Mouse (Mus musculus) yolk sac, embryonic 10.5 days (tissue): ENCODE measurements around the gene Klhdc4.

ENCODE experiments used
- DNase-seq: peaks from one replicate; pipeline ENCODE4 v3.0.0-alpha.2; 2017; ENCODE audit warnings: low spot score

Klhdc4 gene

DNA sequence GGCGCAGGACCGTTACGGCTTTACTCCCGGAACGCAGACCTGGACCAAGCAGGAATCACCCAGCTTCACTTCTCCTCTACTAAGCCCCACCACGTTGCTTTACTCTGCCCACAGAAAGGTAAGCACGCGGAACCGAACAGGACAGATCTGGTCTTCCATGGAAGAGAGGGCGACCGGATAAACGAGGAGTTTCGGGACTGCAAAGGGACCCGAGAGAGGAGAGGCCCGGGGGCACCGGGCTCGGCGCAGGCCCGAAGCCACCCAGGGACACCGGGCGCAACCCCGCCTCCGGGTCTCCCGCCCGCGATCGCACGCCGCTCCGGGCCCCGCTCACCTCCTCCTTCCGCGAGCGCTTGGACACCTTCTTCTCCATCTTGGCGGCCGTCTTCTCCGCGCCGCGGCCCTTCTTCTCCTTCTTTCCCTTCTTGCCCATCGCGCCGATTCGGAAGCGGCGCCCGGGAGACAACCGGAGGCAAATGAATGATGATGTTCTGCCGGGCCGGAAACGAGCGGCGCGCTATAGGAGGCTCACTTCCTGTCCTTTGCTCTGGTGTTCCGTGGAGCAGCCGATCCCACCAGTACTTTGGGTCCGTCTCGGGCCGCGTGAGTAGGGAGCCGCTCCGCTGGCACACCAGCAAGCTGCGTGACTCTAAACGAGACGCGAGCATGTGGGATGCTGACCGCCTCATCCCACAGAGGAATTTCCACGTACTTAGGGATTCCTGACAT, at the start of gene Klhdc4:
Gene Klhdc4 (minus strand): TSS at position 522 of the 729 bp plus-strand sequence.
- peak; percentile 85 for DNase-seq

DNA sequence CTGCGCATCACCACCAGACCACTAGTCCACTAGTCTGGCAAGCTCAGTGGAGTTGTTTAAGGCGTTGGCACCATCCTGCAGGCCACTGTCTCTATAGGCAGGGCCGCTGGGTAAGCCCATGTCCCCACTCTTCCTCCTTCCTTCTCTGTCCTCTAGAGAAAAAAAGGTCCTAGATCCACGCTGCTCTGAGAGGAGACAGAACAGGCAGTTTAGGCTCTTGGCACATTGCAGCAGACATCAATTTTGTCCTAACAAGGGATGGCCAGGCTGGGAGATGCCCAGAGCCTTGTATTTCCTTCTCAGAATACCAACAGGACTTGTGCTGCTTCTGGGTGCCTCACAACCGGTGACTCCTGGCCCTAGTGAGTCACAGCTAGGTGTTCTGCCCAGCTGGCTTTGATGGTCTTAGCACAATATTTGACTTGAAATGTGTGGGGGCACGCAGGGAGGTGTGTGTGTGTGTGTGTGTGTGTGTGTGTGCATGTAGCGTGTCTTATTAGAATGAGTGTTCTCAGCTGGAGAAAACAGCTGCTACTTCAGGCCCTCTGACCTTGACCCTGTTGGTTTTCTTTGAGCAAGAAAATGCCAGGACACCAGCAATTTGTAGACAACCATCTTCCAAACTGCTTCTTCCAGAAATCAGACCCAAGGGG, 48.6 kb upstream of the Klhdc4 start:
- DNase-seq: no peak

DNA sequence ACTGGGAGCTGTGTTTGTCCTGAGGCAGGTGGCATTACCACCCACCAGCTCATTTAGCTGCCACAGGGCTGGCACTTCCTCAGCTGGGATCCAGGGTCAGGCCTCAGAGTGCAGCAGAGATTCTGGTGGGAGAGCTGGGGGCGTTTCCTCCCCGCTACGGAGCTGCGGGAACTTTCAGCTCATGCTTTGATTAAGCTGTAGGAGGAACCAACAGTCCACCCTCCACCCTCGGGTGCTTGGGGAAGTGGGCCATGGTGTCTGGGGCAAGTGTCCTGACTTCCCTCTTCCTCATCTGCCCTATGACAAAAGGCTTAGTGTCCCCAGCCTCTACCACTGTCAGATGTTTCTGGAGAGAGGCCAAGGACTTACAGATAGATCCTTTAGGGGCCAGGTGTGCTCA, 47.8 kb upstream of the Klhdc4 start:
- no peak for DNase-seq

DNA sequence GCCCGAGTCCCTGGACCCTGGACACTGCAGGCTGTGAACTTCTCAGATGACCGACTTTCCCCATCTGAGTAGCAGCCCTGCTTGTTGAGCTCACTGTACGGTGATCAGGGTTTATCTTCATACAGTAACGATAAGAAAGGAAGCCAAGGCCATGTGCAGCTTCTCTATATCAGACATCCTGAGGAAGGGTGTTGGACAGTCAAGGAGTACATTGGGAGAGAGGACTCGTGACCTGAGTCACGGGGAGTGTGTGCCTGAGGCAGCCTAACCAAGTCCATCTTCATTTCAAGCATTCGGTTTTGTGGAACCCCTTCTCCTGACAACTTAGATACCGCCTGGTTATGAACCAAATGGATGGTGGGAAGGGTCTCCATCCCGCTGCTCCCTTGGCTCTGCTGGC, 46.1 kb upstream of the Klhdc4 start:
- DNase-seq: no peak

DNA sequence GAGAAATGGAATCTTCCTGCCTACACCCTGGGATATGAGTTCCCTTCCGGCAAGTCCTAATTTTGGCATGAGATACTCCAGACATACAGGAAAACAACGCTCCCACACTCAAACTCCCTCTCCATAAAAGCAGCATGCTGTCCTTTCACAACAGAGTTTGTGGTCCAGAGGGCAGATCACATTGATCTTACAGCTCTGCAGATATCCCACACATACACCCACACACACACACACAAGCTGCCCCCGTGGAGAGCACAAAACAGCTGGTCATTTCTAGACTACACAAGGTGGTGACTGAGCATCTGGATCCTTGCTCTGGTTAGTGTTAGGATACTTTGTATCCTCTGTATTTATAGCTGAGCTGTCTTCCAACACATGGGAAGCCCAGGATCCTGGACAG, 45.7 kb upstream of the Klhdc4 start:
- DNase-seq: no peak

DNA sequence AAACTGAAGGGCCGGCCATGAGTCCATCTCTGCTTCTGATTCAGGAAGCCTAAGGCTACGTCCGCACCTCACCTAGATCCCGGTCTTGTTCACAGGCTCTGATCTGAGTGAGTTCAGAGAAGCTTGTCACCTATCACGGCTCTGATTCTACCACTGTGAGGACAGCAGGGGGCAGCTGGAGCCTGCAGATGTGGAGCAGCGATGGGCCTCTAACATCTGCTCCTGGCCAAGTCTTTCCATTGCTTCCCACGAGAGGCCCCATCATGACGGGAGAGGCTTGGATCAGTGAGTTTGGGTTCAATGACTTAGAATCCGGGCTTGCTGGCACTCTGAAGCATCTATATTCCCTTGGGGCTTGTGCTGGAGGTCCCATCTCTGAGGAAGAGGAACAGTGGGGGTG, 44.7 kb upstream of the Klhdc4 start:
- DNase-seq: peak; percentile 61

DNA sequence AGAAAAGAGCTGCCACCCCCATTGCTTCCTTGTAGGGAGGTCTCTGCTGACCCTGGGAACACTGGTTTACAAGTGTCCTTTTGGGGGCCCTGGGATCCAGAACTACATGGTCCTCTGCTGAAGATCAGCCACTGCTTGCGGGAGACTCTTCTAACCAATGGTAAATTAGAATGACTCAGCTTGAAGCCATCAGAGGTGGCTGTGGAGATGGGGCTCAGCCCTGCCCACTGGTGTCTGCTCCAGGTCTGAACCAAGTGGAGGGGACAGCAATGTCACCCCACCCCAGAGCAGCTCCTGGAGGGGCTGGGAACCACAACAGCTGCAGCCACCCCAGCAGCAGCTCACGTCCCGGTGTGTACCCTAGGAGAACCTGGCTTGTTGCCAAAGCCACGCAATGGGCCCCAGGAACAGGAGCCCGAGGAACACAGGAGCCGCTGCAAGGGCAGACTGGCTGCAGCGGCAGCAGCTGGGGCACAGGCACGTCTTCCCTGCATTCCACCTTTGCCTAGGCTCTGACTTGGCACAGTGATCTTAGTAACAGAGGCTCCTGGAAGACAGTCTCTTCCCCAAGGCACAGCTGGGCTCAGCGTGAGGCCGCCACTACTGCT, 42.6 kb upstream of the Klhdc4 start:
- no peak for DNase-seq

DNA sequence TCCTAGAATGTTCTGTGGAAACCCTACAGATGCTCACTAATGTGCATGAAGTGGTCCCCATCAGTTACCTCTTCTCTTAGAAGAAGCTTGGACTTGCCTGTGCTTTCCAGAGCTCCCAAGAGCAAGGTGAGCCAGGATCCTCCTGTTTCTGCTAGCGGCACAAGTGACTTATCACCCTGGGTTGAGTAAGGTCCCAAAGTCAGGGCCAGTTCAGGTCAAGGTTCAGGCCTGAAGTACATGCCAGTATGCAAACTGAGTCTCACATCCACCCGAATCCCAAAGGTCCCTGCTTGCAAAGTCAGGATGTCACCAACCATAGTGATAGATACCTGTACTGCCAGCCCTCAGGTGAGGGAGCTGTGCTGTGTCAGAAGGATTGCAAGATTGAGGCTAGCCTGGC, 40.8 kb upstream of the Klhdc4 start:
- DNase-seq: no peak

DNA sequence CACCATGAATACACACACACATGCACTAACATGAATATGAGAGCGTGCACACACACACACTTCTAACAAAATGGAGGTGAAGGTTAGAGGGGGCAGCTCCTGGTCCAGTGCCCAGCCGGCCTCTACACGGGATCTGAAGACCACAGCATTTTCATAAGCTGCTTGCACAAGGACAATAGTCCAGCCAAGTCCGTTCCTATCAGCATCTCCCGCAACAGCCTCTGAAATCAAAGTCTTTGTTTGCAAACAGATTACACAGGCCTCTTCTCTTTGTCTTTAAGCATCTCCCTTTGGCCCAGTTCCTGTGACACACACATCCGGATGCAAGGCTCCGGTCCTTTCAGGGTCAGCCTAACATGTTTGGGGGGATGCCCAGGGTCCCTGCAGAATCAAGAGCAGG, 39.5 kb upstream of the Klhdc4 start:
- DNase-seq: no peak

DNA sequence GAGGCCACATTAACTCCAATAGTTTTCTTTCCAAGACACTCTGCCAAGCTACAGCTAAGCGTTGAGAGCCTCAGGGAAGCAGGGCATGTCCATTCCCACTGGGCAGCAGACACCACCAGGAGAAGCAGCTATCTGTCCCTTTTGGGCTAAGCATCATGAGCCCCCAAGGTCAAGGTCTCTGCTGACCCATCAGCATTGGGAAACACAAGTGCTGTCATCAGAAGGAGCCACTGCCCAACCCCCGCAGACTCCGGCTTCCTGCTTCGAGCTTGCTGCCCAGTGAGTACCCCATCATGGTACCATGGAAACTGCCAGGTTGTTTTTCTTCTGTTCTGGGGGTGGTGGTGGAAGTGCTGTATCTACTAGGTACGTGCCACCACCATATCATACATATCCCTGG, 38.8 kb upstream of the Klhdc4 start:
- no peak for DNase-seq

DNA sequence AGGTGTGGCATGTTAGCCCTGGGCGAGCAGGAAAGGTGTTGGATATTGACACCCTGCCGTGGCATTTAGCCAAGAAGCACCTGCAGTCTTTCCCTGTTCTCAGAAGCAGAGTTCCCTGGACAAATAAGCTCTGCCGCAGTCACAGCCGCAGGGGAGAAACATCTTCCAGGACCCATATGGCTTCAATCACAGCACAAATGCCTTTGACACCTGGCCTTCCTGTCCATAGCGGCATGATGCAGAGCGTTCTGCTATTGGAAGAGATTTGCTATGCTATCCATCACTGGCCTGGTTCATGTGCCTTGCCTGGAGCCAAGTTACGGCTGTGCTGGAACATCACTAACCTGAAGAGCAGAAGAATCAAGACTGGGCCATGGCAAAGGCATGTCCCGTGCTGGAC, 36.0 kb upstream of the Klhdc4 start:
- no peak for DNase-seq

DNA sequence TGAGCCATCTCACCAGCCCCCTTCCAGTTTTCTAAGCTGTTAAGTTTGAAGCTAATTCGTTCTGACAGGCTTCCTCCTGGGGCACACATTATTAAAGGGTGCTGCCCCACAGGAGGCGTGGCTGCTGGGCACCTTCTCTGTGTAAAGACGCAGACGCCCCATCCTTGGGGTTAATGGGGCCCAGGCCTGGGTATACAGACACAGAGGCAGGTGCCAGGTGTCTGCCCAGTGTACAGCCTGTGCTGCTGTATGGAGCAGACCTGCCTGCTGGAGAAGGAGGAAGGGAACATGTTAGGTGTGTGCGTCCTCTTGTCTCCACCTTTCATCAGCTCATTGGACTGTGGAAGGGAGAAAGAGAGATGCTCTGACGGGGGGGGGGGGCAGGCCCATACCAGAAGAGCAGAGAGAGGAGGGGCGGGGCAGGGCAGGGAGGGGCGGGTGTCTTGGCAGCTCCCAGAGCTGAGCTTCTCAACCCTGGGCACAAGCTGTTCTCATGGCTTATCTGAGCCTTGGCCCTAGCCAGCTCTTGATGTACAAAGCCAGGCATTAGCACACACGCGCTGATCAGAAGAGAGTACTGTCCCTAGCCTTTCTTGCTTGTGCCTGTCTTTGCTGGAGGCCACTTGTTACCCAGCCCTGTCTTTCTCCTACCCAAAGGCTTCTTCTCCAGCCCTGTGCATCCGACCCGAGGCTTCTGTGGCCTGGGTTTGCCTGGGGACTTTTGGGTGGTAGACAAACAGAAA, 32.6 kb upstream of the Klhdc4 start:
- no peak for DNase-seq

DNA sequence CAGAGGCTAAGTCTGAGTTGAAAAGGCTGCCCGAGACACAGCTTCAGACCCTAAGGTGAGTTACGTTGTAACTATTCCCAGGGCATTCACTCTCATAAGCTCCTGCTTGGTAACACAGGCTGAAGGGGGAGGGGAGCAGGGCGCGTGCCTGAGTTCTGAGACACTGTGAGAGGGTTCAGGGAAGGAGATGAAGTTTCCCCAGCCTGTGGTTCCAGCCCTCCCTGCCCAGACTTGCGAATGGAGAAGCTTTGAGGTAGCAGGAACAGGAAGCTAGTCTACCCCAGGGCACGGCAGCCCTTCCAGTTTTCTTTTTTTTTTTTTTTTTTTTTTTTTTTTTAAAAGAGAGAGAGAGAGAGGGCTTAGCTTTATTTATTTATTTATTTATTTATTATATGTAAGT, 31.9 kb upstream of the Klhdc4 start:
- no peak for DNase-seq

DNA sequence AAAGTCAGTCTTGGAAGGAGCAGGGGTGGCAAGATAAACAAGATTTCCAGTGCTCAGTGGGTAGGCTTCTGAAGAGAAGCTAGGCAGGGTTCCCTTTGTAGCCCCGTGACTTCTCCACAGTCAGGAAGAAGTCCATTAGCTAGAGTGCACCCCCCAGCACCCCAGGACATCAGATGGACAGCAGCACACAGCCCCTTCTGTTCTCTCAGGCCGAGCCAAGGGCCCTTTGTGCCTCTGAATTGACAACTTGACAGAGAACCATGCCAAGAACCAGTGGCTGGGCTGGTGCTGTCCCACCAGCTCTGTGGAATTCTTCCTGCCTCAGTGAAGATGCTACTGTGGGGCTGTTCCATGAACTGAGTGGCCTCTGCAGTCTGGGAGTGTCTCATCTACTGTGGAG, 28.4 kb upstream of the Klhdc4 start:
- DNase-seq: no peak

DNA sequence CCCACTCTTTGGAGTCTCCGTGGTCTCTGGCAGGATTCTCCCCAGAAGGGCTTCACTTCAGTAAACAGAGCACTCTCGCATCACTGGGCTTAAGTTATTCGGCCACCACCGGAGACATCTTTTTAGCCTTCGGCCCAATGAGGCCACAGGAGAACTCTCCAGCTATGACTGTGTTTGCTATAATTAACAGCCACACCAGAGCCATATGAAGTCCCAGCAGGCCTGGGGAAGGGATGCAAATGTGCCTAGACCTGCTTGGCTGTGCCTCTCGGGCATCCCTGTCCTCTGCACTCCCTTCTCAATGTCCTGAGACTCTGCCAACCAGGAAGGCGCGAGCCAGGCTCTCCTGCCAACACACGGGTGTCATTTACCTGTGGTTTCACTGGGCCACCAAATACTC, 28.0 kb upstream of the Klhdc4 start:
- no peak for DNase-seq

DNA sequence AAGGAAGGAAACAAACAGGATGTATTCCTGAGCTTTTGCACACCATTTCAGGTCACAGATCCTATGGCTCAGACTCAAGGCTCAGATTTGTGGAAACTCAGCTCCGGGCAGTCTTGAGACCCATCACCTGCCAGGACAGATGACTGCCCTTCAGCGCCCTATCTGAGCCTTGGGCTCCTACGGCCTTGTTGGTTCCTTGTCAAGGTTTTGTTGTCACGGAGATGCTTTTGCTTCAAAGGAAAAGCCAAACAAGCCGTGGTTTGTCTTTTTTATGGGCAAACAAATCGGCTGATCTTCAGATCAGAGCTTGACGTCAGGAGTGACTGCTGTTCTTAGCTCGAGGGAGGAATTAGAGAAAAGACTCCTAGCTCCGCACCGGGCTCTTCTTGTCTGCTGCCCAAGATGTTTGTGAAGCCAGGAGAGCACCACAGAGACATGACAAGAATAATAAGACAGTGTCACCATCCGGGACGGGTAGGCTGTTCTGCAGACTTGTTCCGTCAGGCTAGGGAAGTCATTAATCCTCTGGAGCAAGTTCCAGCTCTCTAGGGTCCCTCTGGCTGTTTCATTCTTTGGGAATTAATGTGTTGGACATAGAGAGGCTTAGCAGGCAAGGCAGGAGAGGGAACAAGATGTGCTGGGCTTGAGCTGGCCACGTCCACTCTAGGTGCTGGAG, 26.8 kb upstream of the Klhdc4 start:
- DNase-seq: no peak

DNA sequence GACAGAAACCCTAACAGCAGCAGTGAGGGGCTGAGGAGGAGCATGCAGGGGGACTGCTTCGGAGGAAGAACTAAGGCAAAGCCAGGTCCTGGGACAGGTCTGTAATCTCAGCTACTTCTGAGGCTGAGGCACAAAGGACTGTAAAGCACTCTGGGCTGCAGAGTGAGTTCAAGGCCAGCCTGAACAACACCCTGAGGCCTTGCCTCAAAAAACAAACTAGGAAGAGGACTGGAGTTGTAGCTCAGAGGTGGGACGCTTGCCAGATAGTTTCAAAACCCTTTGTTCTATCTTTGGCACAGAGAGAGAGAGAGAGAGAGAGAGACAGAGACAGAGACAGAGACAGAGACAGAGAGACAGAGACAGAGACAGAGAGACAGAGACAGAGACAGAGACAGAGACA, 24.2 kb upstream of the Klhdc4 start:
- DNase-seq: no peak

DNA sequence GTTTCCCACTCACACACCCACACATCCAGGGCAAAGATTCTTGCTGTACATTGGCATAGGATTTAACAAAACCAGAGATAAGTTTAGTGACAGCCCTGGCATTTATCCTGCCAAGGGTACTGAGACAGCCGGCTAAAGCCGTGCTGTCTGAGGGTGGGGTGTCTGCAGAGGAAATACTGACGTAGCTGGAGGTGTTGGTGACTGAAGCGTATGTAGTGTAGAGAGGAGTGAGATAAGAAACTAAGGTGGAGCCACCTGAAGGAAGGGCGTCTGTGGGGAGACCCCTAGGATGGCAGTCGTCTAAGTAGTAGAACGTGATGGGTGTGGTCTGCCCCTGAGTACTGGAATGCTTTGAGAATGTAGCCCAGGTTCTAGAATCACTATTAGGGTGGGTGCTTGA, 23.1 kb upstream of the Klhdc4 start:
- no peak for DNase-seq

DNA sequence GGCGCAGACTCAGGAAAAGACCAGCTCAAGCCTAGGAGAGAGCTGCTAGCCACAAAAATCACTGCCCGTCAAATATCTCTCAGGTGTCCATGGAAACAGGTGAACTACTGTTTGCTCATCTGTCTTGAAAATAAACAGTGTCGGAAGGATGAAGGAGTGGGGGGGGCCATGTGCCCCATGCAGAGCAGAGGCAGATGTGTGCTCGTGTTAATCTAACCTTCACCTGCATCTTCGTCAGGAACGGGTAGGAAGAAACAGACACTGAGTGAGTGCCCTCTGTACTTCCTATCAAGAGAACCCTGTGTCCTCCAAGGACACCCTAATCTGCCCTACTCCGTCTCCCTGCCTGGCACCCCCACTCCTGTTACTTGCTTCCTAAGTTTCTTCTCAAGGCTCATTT, 22.3 kb upstream of the Klhdc4 start:
- peak; percentile 26 for DNase-seq

DNA sequence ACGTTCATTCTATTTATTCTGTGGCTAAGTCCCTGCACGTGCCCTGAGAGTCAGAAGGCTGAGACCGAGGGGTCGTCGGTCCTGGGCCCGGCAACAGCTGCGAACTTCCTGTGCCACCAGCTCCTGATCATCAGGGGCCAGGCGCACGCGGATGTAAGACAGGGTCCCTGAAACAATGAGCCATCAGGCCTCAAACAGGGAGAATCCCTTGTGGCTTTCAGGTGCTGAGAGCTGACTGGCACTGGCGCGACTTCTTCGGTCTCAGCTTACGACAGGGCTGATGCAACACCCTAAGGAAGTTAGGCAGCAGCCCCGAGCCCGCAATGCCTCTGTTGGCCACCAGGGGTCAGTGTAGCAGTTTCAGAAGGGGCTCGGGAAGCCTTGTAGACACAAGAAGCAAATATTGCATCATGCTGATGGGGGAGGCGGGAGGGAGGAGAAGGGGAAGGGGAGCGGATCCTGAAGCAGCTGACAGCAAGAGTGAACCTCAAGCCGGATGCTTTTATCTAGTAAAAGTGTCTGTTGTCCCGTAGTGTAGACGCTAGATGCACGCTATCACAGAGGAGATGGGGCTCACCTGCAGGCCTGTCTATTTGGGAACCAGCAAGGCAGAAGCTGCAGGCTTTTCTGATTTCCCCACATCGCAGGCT, 21.6 kb upstream of the Klhdc4 start:
- peak; percentile 95 for DNase-seq

DNA sequence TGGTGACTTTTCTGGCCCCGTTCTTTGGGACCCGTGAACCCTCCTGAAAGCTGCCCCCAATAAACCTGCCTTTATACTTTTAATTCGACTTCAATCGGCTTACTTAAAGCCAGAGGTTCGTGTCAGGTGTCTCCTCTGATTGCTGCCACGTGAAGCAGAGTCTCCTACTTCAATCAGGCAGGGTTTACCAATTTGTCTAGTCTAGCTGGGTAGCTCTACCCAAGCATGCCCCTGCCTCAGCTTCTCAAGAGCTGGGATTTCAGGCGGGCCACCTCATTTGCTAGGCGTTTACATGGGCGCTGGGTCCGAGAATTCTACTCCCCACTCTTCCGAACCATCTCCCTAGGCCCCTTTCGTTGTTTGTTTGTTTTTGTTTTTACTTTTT, 21.1 kb upstream of the Klhdc4 start:
- DNase-seq: no peak

DNA sequence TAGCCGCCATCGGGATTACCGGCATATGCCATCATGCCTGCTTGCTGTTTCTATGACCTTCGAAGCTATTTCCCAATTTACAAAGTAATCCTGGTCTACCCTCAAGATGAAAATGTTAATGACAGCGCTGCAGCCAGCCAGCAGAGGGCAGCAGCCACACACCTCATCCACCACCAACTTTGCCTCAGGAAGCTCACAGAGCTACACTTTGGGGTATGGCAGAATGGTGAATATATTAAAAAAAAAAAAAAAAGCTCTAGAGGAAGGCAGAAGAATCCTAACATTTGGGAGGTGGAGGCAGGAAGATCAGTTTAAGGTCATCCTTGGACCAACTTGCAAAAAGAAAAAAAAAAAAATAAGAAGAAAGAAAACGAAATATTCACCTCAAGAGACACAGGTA, 20.6 kb upstream of the Klhdc4 start:
- peak; percentile 67 for DNase-seq
